Mouse (Mus musculus): Measurements from ENCODE around the gene Igf2bp3. TPM values are rescaled to one million over a fixed set of nuclear protein-coding genes. Genes with fewer than 3 reads are reported as not detected.

Gene Igf2bp3
- polyA plus RNA-seq, 1 experiment from 2014 or later = 56.9 TPM

DNA sequence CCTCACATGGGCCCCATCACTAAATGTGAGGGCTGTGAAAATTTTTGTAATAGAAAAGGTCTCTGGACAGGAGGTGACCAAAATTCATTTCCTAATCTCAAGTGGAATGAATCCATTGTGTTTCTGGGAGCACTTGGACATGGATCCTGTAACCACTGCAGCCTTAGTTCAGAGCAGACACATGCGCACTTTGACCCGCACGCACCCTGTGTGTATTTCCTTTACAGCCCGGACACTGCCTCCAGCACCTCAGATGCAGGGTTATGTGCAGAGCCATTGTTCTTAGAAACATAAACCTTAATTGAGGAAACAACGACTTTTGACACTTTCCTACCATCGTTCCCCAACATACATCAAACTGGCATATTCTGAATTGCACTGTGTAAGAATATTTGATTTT, 100.3 kb downstream of the Igf2bp3 start:
- Histone ChIP-seq H3K27ac (no peak overlapping the region), H3K9ac (no peak overlapping the region), H3K27me3 (no peaks in the 10 kb centered on the region), H3K36me3 (ENCODE audit: poor library complexity, severe bottlenecking) (peaks cover 40% of the 10 kb centered on the region), H3K9me3 (replicated peaks) (no peaks in the 10 kb centered on the region), H3K4me1 (peaks cover 2% of the 10 kb centered on the region), H3K4me3 (no peak overlapping the region), H3K4me2 (no peak overlapping the region)
- no peak for ATAC-seq
- 98% methylated on average over 6 of the region's 6 CpGs for WGBS

DNA sequence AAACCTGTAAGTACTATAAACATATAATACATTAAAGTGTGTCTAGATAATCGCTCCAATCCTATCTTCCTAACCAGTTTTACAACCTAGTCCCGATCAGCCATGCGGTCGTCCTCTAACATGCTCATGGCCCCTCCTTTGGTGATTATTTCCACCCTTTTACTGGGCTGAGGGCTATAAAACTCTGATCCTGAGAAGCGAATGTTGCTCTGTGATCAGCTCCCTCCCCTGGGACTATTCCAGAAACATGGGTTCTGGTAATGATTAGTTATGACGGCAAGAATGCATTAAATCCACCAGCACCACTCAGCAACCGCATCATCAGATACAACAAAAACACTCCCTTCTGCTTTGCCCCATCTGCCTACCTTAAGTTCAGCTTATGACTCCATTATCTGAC, 100.9 kb downstream of the Igf2bp3 start:
- Histone ChIP-seq H3K9ac (no peak overlapping the region), H3K4me1 (no peaks in the 10 kb centered on the region; the same call in 1 of the 2 replicates), H3K4me2 (no peak overlapping the region), H3K4me3 (no peak overlapping the region), H3K9me3 (replicated peaks) (no peaks in the 10 kb centered on the region), H3K36me3 (ENCODE audit: poor library complexity, severe bottlenecking) (peaks cover 44% of the 10 kb centered on the region), H3K27ac (no peak overlapping the region), H3K27me3 (no peaks in the 10 kb centered on the region)
- 95% methylated on average over 7 of the region's 7 CpGs for WGBS
- no peak for ATAC-seq

DNA sequence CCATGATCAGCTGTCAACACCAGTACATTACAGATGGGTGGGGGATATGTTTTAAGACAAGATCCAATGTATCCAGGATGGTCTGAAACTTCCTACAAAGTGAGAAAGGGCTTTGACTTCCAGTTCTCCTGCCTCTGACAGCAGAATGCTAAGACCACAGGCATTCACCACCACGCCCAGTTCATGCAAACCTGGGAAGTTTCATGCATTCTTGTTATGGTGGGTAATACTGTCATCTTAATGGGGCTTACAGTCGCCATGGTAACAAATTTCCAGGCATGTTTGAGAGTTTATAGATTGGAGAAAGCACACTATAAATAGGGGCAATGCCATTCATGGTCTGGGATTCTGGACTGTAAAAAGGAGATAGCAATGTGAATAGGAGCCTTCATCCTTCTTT, 105.6 kb downstream of the Igf2bp3 start:
- no peak overlapping the region for H3K27ac ChIP-seq
- no peaks in the 10 kb centered on the region for H3K9me3 ChIP-seq (replicated peaks)
- no peak overlapping the region for H3K4me2 ChIP-seq
- 89% methylated on average over 2 of the region's 2 CpGs for WGBS
- no peak overlapping the region for H3K9ac ChIP-seq
- H3K27me3 ChIP-seq = no peaks in the 10 kb centered on the region
- peaks cover 68% of the 10 kb centered on the region for H3K36me3 ChIP-seq (ENCODE audit: poor library complexity, severe bottlenecking)
- ATAC-seq = no peak
- H3K4me3 ChIP-seq = no peak overlapping the region
- H3K4me1 ChIP-seq = no peaks in the 10 kb centered on the region

DNA sequence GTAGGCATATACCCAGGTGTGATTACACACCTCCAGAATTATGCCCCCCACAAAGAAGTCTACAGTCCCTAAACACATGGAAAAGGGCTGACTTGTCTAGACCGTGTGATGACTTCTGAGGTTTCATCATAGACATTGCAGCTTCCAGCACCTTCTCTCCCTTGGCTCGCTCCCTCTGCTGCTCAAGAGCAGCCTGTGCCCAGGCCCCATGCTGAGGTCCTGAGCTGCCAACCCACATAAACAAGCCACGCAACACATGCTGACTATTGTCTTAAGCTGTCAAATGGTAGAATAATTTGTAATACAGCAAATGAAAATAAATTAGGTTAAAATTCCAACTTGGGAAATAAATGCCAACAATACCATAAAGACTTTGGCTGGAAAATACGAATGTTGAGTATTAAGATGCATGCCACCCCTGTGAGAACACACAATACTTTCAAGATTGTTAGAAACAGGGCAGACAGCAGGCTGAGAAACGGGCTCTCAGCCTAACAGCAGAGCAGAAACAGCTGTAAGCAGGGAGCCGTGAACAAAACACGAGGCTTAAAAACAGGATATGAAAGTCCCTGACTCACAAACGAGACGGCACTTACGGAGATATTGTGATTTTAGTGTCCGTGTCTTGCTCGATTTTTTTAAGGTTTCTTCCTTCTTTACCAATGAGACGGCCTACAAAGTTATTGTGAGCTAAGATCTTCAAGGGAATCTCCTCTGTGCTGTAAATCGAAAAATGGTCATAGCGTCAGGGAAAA, 107.8 kb downstream of the Igf2bp3 start:
- no peak overlapping the region for H3K4me2 ChIP-seq
- H3K9ac ChIP-seq = no peak overlapping the region
- H3K4me3 ChIP-seq = no peak overlapping the region
- H3K27ac ChIP-seq = no peak overlapping the region
- no peak for ATAC-seq
- H3K9me3 ChIP-seq (replicated peaks) = no peaks in the 10 kb centered on the region
- peaks cover 79% of the 10 kb centered on the region for H3K36me3 ChIP-seq (ENCODE audit: poor library complexity, severe bottlenecking)
- 91% methylated on average over 15 of the region's 15 CpGs for WGBS
- H3K4me1 ChIP-seq = no peaks in the 10 kb centered on the region
- H3K27me3 ChIP-seq = no peaks in the 10 kb centered on the region

DNA sequence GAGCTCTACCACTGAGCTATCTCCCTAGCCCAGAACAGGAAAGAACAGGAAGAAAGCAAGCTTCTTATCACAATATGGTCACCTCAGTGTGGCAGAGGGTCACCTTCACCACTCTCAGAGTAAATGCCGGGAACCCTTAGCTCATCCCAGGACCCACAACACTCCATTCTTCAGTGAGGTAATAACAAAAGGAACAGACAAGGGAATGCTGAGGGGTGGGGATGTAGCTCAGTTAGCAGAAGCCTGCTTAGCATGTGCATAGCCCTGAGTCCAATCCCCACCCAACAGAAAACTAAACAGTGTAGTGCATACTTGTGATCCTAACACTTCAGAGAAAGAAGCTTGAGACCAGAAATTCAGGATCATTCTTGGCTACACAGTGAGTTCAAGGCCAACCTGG, 115.7 kb downstream of the Igf2bp3 start:
- H3K36me3 ChIP-seq (ENCODE audit: poor library complexity, severe bottlenecking) = peaks cover 55% of the 10 kb centered on the region
- no peak overlapping the region for H3K4me3 ChIP-seq
- H3K9me3 ChIP-seq (replicated peaks) = no peaks in the 10 kb centered on the region
- no peak overlapping the region for H3K27ac ChIP-seq
- ATAC-seq = no peak
- peaks cover 28% of the 10 kb centered on the region for H3K4me1 ChIP-seq
- WGBS = 90% methylated on average over 1 of the region's 1 CpGs
- H3K9ac ChIP-seq = no peak overlapping the region
- H3K4me2 ChIP-seq = no peak overlapping the region
- no peaks in the 10 kb centered on the region for H3K27me3 ChIP-seq

DNA sequence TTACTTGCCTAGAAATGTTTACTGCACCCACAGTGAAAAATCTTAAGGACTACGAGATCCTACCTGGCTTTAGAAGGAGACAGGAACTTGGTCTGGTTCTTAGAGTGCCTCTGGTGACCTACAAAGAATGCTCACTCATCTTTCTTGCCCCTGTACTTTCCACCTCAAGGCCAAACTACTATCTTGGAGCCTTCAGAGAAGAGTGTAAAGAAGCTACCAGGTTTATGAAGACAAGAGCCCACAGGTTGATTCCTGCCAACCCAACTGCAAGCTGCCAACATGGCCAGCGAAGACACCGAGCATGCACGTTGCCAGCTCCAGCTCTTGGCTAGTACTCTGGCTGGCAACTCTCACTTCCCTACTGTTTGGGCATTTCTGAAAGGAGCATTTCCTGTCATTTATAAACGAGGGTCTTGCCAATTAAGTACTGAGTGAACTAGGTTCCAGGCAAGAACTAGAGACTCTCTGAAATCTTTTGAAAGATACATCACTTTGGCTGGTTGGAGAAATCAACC, 117.1 kb downstream of the Igf2bp3 start:
- ATAC-seq = no peak
- peak overlapping the region; percentile 60; the same call in 1 of the 2 replicates for H3K27ac ChIP-seq
- no peaks in the 10 kb centered on the region for H3K9me3 ChIP-seq (replicated peaks)
- H3K9ac ChIP-seq = no peak overlapping the region
- H3K4me1 ChIP-seq = peaks cover 28% of the 10 kb centered on the region
- H3K4me2 ChIP-seq = no peak overlapping the region
- peaks cover 56% of the 10 kb centered on the region for H3K36me3 ChIP-seq (ENCODE audit: poor library complexity, severe bottlenecking)
- no peak overlapping the region for H3K4me3 ChIP-seq
- 72% methylated on average over 5 of the region's 5 CpGs for WGBS
- no peaks in the 10 kb centered on the region for H3K27me3 ChIP-seq

- peak overlapping the region; percentile 9; the same call in 1 of the 2 replicates for H3K4me2 ChIP-seq
- 33% methylated on average over 13 of the region's 13 CpGs for WGBS
- no peaks in the 10 kb centered on the region for H3K9me3 ChIP-seq (replicated peaks)
- ATAC-seq = peak; percentile 71
- peaks cover 56% of the 10 kb centered on the region for H3K36me3 ChIP-seq (ENCODE audit: poor library complexity, severe bottlenecking)
- H3K27ac ChIP-seq = peak overlapping the region; percentile 60; the same call in 1 of the 2 replicates
- no peak overlapping the region for H3K4me3 ChIP-seq
- no peaks in the 10 kb centered on the region for H3K27me3 ChIP-seq
- H3K4me1 ChIP-seq = peaks cover 28% of the 10 kb centered on the region
- H3K9ac ChIP-seq = no peak overlapping the region
Measured at GRCm38 (mm10) chr6:49096933-49097461, 117.8 kb downstream of the Igf2bp3 start.

GRCm38 (mm10) chr6:49096421-49096820, 118.3 kb downstream of the Igf2bp3 start:
- Histone ChIP-seq H3K9me3 (replicated peaks) (no peaks in the 10 kb centered on the region), H3K9ac (no peak overlapping the region), H3K36me3 (ENCODE audit: poor library complexity, severe bottlenecking) (peaks cover 59% of the 10 kb centered on the region), H3K4me2 (no peak overlapping the region), H3K27ac (no peak overlapping the region), H3K4me3 (no peak overlapping the region), H3K27me3 (no peaks in the 10 kb centered on the region), H3K4me1 (peaks cover 28% of the 10 kb centered on the region)
- 88% methylated on average over 7 of the region's 7 CpGs for WGBS
- ATAC-seq = no peak

- no peaks in the 10 kb centered on the region for H3K27me3 ChIP-seq
- peaks cover 68% of the 10 kb centered on the region for H3K36me3 ChIP-seq (ENCODE audit: poor library complexity, severe bottlenecking)
- no peak overlapping the region for H3K4me2 ChIP-seq
- no peak overlapping the region for H3K4me3 ChIP-seq
- H3K4me1 ChIP-seq = peaks cover 28% of the 10 kb centered on the region
- 92% methylated on average over 10 of the region's 10 CpGs for WGBS
- H3K9ac ChIP-seq = no peak overlapping the region
- no peak overlapping the region for H3K27ac ChIP-seq
- ATAC-seq = no peak
- H3K9me3 ChIP-seq (replicated peaks) = no peaks in the 10 kb centered on the region
Measured at GRCm38 (mm10) chr6:49094968-49095367, 119.8 kb downstream of the Igf2bp3 start.

DNA sequence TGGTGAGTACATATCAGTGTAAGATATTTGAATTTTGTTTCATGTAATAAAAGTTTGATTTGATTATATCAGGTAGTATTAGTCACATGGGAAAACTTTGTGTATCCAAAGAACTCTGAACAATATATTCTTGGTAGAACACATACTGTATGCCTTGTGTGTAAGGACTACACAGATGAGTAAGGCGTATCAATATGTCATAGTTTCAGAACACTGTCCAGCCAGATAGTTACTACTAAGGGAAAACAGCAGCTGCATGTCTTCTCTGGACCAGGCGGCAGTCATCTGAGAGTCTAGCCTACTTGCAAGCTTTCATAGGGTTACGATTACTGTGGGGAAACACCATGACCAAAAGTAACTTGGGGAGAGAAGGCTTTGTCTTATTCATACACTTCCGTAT, 131.7 kb downstream of the Igf2bp3 start:
- 91% methylated on average over 4 of the region's 4 CpGs for WGBS
- Histone ChIP-seq H3K27ac (no peak overlapping the region), H3K27me3 (no peaks in the 10 kb centered on the region), H3K9ac (no peak overlapping the region), H3K9me3 (replicated peaks) (no peaks in the 10 kb centered on the region), H3K4me3 (no peak overlapping the region), H3K4me2 (no peak overlapping the region), H3K36me3 (ENCODE audit: poor library complexity, severe bottlenecking) (peaks cover 57% of the 10 kb centered on the region), H3K4me1 (no peaks in the 10 kb centered on the region)
- ATAC-seq = no peak

GRCm38 (mm10) chr6:49079313-49079712, 135.4 kb downstream of the Igf2bp3 start:
- Histone ChIP-seq H3K36me3 (ENCODE audit: poor library complexity, severe bottlenecking) (peaks cover 27% of the 10 kb centered on the region), H3K4me3 (no peak overlapping the region), H3K27me3 (no peaks in the 10 kb centered on the region), H3K4me2 (no peak overlapping the region), H3K9ac (no peak overlapping the region), H3K4me1 (peaks cover 15% of the 10 kb centered on the region), H3K27ac (no peak overlapping the region), H3K9me3 (replicated peaks) (no peaks in the 10 kb centered on the region)
- WGBS = 92% methylated on average over 1 of the region's 1 CpGs
- no peak for ATAC-seq

GRCm38 (mm10) chr6:49077894-49078293, 136.9 kb downstream of the Igf2bp3 start:
- ATAC-seq = no peak
- Histone ChIP-seq H3K4me1 (peaks cover 19% of the 10 kb centered on the region), H3K36me3 (ENCODE audit: poor library complexity, severe bottlenecking) (0 out of 2 replicates have a peak, but pooled peaks cover 13% of the 10 kb centered on the region), H3K9me3 (replicated peaks) (no peaks in the 10 kb centered on the region), H3K27me3 (no peaks in the 10 kb centered on the region), H3K4me2 (no peak overlapping the region), H3K9ac (no peak overlapping the region), H3K27ac (no peak overlapping the region), H3K4me3 (no peak overlapping the region)
- WGBS = 98% methylated on average over 2 of the region's 2 CpGs
